Mouse (Mus musculus): ENCODE results near the gene Gsdma3. TPM values are rescaled to one million over a fixed set of nuclear protein-coding genes. Genes with fewer than 3 reads are reported as not detected.

Gene Gsdma3
- total RNA-seq (2023): not detected

DNA sequence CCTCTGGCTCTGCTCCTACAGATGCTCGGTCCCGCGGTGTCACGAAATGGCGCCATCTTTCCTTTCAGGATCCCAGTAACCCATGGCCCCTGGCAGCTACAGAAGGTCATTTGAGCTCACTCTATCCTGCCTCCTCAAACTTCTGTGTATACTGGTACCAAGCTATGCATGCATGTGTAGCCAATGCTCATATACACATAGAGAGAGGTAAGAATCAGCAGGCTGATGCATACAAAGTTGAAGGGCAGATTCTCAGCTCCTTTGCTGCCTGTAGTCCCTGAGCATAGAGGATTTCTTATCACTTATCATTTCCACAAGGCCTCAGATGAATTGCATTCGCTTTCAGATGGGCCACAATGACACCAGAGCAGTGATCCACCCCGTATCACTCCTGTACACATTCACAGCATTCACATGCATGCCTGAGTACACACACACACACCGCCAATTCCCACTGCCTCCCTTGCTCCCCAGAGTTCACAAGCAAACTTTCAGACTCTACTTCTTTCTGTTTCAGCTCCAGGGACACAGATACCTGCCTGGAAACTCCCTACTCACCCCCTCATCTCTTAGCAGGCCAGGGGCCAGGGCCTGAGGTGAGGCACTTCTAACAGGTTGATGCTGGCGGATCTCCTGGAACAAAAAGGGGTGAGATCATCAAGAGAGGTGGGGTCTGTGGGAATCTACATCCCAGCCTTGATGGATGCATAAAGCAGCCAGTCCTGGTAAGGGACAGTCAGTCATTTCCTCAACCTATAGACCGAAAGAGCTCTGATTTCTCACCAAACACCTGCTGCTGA, at the start of gene Gsdma3, which contains the start of gene Gm12355:
Gene Gsdma3 (plus strand): TSS at position 750 of the 800 bp plus-strand sequence.
Gene Gm12355 (minus strand): TSS at position 51 of the 800 bp plus-strand sequence.

DNA sequence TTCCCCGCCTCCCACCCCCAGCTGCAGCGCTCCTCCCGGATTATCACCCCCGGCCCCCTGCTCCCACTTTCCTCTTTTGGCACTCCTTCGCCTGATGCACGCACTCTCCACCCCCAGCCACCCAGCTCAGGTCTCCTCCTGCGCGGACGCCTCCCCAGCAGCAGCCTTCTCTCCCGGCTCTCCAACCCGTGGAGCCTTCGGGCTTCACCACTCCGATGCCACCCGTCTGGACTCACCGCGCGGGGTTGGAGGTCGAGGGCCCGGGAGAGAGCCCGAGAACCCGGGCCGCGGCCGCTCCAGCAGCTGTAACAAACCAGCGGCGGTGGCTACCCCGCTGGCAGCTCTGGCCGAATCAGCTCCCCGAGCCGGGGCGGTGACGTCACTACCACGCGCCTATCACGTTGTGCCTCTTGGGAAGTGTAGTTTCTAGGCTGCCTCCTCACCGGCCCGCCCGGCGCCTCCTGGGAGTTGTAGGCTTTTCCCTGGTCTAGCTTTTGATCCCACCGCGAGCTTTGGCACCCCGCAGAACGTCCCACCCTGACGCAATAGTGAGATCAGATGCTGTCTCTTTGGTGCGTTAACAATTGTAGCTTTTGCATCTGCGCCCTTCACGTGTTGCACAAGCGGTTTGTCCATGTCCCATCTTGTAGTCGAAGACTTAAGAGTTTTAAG, 39.1 kb upstream of the Gsdma3 start, which contains the start of gene Ormdl3:
Gene Ormdl3 (minus strand): TSS at position 477 of the 672 bp plus-strand sequence.

GRCm38 (mm10) chr11:98597991-98598390, 28.2 kb upstream of the Gsdma3 start, which contains the start of gene Lrrc3c:
Gene Lrrc3c (plus strand): TSS chr11:98598291.

DNA sequence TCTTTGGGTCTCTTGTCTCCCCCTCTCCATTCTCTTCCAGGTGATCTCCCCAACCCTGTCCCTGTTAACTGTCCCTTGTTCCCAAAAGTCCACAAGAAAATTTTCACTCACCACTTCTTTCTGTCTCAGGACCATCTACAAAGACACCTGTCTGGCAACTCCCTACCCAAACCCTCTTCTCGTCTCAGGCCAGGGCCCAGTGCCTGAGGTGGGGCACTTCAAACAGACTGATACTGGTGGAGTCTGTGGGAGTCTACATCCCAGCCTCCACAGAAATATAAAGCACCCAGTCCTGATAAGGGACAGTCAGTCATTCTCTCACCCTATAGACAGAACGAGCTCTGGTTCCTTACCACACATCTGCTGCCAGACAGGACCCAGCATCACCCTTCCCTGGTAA, 20.3 kb downstream of the Gsdma3 start, which contains the start of gene Gsdma2:
Gene Gsdma2 (plus strand): TSS at position 301 of the 400 bp plus-strand sequence.

GRCm38 (mm10) chr11:98664091-98664490, 37.9 kb downstream of the Gsdma3 start, which contains the start of gene Gsdma:
Gene Gsdma (plus strand): TSS chr11:98664351.

GRCm38 (mm10) chr11:98681786-98682745, 55.9 kb downstream of the Gsdma3 start, which contains the start of gene Psmd3:
Gene Psmd3 (plus strand): TSS chr11:98682554.

Other genes starting within 250 kb of the Gsdma3 start
- under 1 TPM in 1 of 2 experiments, not detected in 1; 0.62 TPM for gene Tcap, start 242.5 kb upstream of the Gsdma3 start, total RNA-seq (2023)
- gene Pnmt, start 239.9 kb upstream of the Gsdma3 start, total RNA-seq (2023): not detected
- 1 to 10 TPM; 8.0 to 9.2 TPM for gene Pgap3, start 225.9 kb upstream of the Gsdma3 start, total RNA-seq (2023)
- gene Erbb2, start 213.9 kb upstream of the Gsdma3 start, total RNA-seq (2023): not detected
- gene Mien1, start 187.4 kb upstream of the Gsdma3 start, total RNA-seq (2023): 10 to 100 TPM; 51.1 to 52.2 TPM
- gene Grb7, start 180.0 kb upstream of the Gsdma3 start, total RNA-seq (2023): 1 to 10 TPM in 1 of 2 experiments, under 1 TPM in 1; 0.77 to 1.1 TPM
- gene Ikzf3, start 80.3 kb upstream of the Gsdma3 start, total RNA-seq (2023): 100 to 1,000 TPM; 627 to 726 TPM
- gene Zpbp2, start 75.3 kb upstream of the Gsdma3 start, total RNA-seq (2023): 10 to 100 TPM in 1 of 2 experiments, 1 to 10 TPM in 1; 4.8 to 12.8 TPM
- 10 to 100 TPM; 19.3 to 19.6 TPM for gene Ormdl3, start 39.0 kb upstream of the Gsdma3 start, total RNA-seq (2023)
- gene Lrrc3c, start 28.1 kb upstream of the Gsdma3 start, total RNA-seq (2023): not detected
- gene Gm12355, start 699 bp upstream of the Gsdma3 start, total RNA-seq (2023): 10 to 100 TPM; 24.9 to 27.5 TPM
- gene Gsdma2, start 20.4 kb downstream of the Gsdma3 start, total RNA-seq (2023): not detected
- gene Gsdma, start 38.0 kb downstream of the Gsdma3 start, total RNA-seq (2023): not detected
- 10 to 100 TPM; 70.5 to 80.3 TPM for gene Psmd3, start 56.2 kb downstream of the Gsdma3 start, total RNA-seq (2023)
- gene Csf3, start 74.9 kb downstream of the Gsdma3 start, total RNA-seq (2023): not detected
- 10 to 100 TPM; 95.9 to 99.3 TPM for gene Med24, start 103.1 kb downstream of the Gsdma3 start, total RNA-seq (2023)
- gene Thra, start 114.3 kb downstream of the Gsdma3 start, total RNA-seq (2023): 10 to 100 TPM in 1 of 2 experiments, 1 to 10 TPM in 1; 8.1 to 10.3 TPM
- 1 to 10 TPM; 1.5 to 2.3 TPM for gene Nr1d1, start 149.0 kb downstream of the Gsdma3 start, total RNA-seq (2023)
- 100 to 1,000 TPM; 146 to 155 TPM for gene Msl1, start 169.2 kb downstream of the Gsdma3 start, total RNA-seq (2023)
- 100 to 1,000 TPM in 1 of 2 experiments, 10 to 100 TPM in 1; 94.5 to 108 TPM for gene Casc3, start 178.5 kb downstream of the Gsdma3 start, total RNA-seq (2023)
- 1 to 10 TPM; 3.1 to 3.5 TPM for gene Rapgefl1, start 210.4 kb downstream of the Gsdma3 start, total RNA-seq (2023)
- gene Wipf2, start 237.3 kb downstream of the Gsdma3 start, total RNA-seq (2023): 10 to 100 TPM; 49.3 to 49.6 TPM

All from B cell, adult 67 days (primary cell).